ENCODE assay signal across 9 mouse cellular contexts in the genomic region with DNA sequence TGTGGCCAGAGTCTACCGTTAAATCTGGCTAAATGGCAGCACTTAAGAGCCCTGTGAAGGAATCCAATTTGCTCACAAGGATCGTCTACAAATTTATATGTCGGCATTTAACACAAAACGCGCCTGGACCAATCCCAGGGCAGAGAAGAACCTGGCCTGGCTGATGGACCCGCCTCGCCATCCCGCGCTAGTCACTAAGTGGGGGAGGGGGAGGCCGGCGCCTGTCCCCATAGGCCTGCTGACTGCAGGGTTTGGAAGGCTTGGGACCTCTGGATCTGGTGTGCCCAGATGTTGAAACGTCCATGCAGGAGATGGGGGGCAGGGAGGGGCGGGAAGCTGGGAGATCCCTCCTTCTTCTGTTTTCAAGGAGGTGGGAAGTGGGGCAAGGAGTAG. TPM values are rescaled to one million over a fixed set of nuclear protein-coding genes. Genes with fewer than 3 reads are reported as not detected.
A peak's percentile ranks its signal among the peaks of the same experiment; 100 is the strongest.
DNase-seq lines count a peak whose midpoint lies in the region; ATAC-seq lines count a peak whose summit lies in the region.
"Had no signal": no experiment of that assay in that cellular context is flagged by ENCODE, and none has a peak within 500 bp of the region (broad histone marks: within the 10 kb centered on the region; RNA-seq: fewer than 3 reads in every experiment).

No protein-coding gene starts in this region.

- H3K4me3 ChIP-seq in embryonic facial prominence, embryonic 11.5 days (ENCODE audit: low read depth, low read length): peak overlapping the region; percentile 29
- H3K4me3 ChIP-seq in hindbrain, embryonic 15.5 days: peak overlapping the region; percentile 20
- no peak overlapping the region for H3K4me3 ChIP-seq in neural tube, embryonic 14.5 days (ENCODE audit: low read depth, low read length)

- H3K36me3 ChIP-seq in embryonic facial prominence, embryonic 11.5 days (replicated peaks; ENCODE audit: control insufficient read depth, insufficient read depth, low read depth, low read length): no peaks in the 10 kb centered on the region
- no peaks in the 10 kb centered on the region for H3K36me3 ChIP-seq in hindbrain, embryonic 15.5 days
- H3K36me3 ChIP-seq in neural tube, embryonic 14.5 days (ENCODE audit: control insufficient read depth, insufficient read depth, low read length): no peaks in the 10 kb centered on the region

- H3K4me1 ChIP-seq in embryonic facial prominence, embryonic 11.5 days (ENCODE audit: control insufficient read depth, insufficient read depth, low read length): no peaks in the 10 kb centered on the region; the same call in 1 of the 2 replicates
- H3K4me1 ChIP-seq in hindbrain, embryonic 15.5 days (replicated peaks): peaks cover 36% of the 10 kb centered on the region
- H3K4me1 ChIP-seq in neural tube, embryonic 14.5 days (ENCODE audit: control insufficient read depth, insufficient read depth, low read length): peaks cover 23% of the 10 kb centered on the region

- no peak overlapping the region for H3K27ac ChIP-seq in embryonic facial prominence, embryonic 11.5 days (replicated peaks; ENCODE audit: low read depth, low read length)
- H3K27ac ChIP-seq in hindbrain, embryonic 15.5 days (replicated peaks): peak overlapping the region; percentile 69
- H3K27ac ChIP-seq in neural tube, embryonic 14.5 days (ENCODE audit: low read depth, low read length): peak overlapping the region; percentile 73

- H3K4me2 ChIP-seq in embryonic facial prominence, embryonic 11.5 days (ENCODE audit: low read depth, low read length): peak overlapping the region; percentile 55
- peak overlapping the region; percentile 46 for H3K4me2 ChIP-seq in hindbrain, embryonic 15.5 days
- H3K4me2 ChIP-seq in neural tube, embryonic 14.5 days (ENCODE audit: low read depth, low read length): peak overlapping the region; percentile 42

- H3K27me3 ChIP-seq in embryonic facial prominence, embryonic 11.5 days (ENCODE audit: control insufficient read depth, insufficient read depth, low read length): peaks cover 19% of the 10 kb centered on the region; the same call in 1 of the 2 replicates
- H3K27me3 ChIP-seq in hindbrain, embryonic 15.5 days: no peaks in the 10 kb centered on the region
- H3K27me3 ChIP-seq in neural tube, embryonic 14.5 days (ENCODE audit: control insufficient read depth, insufficient read depth, low read length): no peaks in the 10 kb centered on the region

- peak; percentile 13 for DNase-seq in kidney, postnatal 10 days
- DNase-seq in kidney, adult 9 months: no peak
- peak; percentile 60 for DNase-seq in embryonic facial prominence, embryonic 11.5 days (ENCODE audit: low spot score)
- no peak for DNase-seq in ovary, postnatal 36 days (ENCODE audit: low spot score)
- DNase-seq in ovary, postnatal 10 days (ENCODE audit: low spot score): no peak

- WGBS in embryonic facial prominence, embryonic 11.5 days: 3% methylated on average over 13 of the region's 13 CpGs
- WGBS in hindbrain, embryonic 15.5 days: 4% methylated on average over 13 of the region's 13 CpGs
- 2% methylated on average over 13 of the region's 13 CpGs for whole genome bisulfite sequencing in neural tube, embryonic 14.5 days

- no peaks in the 10 kb centered on the region for H3K9me3 ChIP-seq in embryonic facial prominence, embryonic 11.5 days (replicated peaks; ENCODE audit: control insufficient read depth, low read length)
- no peaks in the 10 kb centered on the region for H3K9me3 ChIP-seq in hindbrain, embryonic 15.5 days
- no peaks in the 10 kb centered on the region for H3K9me3 ChIP-seq in neural tube, embryonic 14.5 days (ENCODE audit: control insufficient read depth, low read length)

- peak overlapping the region; percentile 51; the same call in 1 of the 2 replicates for H3K9ac ChIP-seq in embryonic facial prominence, embryonic 11.5 days (replicated peaks; ENCODE audit: low read length)
- H3K9ac ChIP-seq in hindbrain, embryonic 15.5 days: peak overlapping the region; percentile 33
- peak overlapping the region; percentile 37; the same call in 1 of the 2 replicates for H3K9ac ChIP-seq in neural tube, embryonic 14.5 days (replicated peaks; ENCODE audit: low read depth, low read length)

- ATAC-seq in embryonic facial prominence, embryonic 11.5 days (replicated peaks; ENCODE audit: insufficient number of reproducible peaks, low FRiP score, low TSS enrichment, low read depth): no peak; the same call in 1 of the 2 replicates
- ATAC-seq in hindbrain, embryonic 15.5 days (ENCODE audit: low FRiP score, low read depth): 0 out of 2 replicates have a peak, but pooled peaks have one; percentile 11
- ATAC-seq in neural tube, embryonic 14.5 days (ENCODE audit: low read depth): peak; percentile 25; the same call in 1 of the 2 replicates
- ATAC-seq in erythroid progenitor cell, adult 5-6 weeks (replicated peaks; ENCODE audit: low FRiP score, poor library complexity, severe bottlenecking): no peak

RNA-seq across cellular contexts. Expression of a gene that starts 50.6 kb away (rescaled TPM):
- polyA plus RNA-seq in embryonic facial prominence, embryonic 11.5 days (2014; fragmentation: Nextera tagmentation; extraction: Ambion mirVana): 5.8 and 8.4 TPM in 2 replicates
- 38.3 and 39.7 TPM in 2 replicates for polyA plus RNA-seq in hindbrain, embryonic 15.5 days (2015; fragmentation: Nextera tagmentation; extraction: Ambion mirVana)
- 72.0 and 78.4 TPM in 2 replicates for polyA plus RNA-seq in neural tube, embryonic 14.5 days (2014; fragmentation: Nextera tagmentation; extraction: Ambion mirVana)
- total RNA-seq in erythroid progenitor cell, adult 5-6 weeks (2015; ENCODE audit: low replicate concordance): not detected in 2 replicates
- total RNA-seq in erythroid progenitor cell, adult 5-6 weeks (2017; ENCODE audit: low replicate concordance): not detected in 2 replicates
- total RNA-seq: megakaryocyte progenitor cell, adult 5-6 weeks had no signal

Comparison
In these comparisons a context has a peak if more than half of its experiments do, and no peak if none do; other contexts are left out.
1. DNase-seq: peak in kidney, postnatal 10 days (single experiment) and embryonic facial prominence, embryonic 11.5 days (single experiment); none in kidney, adult 9 months (single experiment), ovary, postnatal 36 days (single experiment) and ovary, postnatal 10 days (single experiment).
2. ATAC-seq: peak in hindbrain, embryonic 15.5 days (single experiment) and neural tube, embryonic 14.5 days (single experiment); none in embryonic facial prominence, embryonic 11.5 days (single experiment) and erythroid progenitor cell, adult 5-6 weeks (single experiment).
3. Peak in every context shown above with its lines, with median percentiles within 50 percentile points of each other: H3K4me2 ChIP-seq and H3K9ac ChIP-seq.